Mouse (Mus musculus) retina, embryonic 14.5 days (tissue): ENCODE measurements at regions not wholly inside any gene's neighbourhood (a gene's known extent, or its start where the extent isn't known, plus 50 kb on each side); places are given as distances from the start of the nearest gene placed in this dataset.

ENCODE experiments used
- DNase-seq: peaks from one replicate; pipeline ENCODE4 v3.0.0-alpha.2; 2015; ENCODE audit warnings: low spot score

- peak; percentile 83 for DNase-seq
These were observed 364.9 kb upstream of the Fmr1 start for GRCm38 (mm10) chrX:68313486-68313885.
